Mouse (Mus musculus): ENCODE measurements at regions not wholly inside any gene's neighbourhood (a gene's known extent, or its start where the extent isn't known, plus 50 kb on each side); places are given as distances from the start of the nearest gene placed in this dataset.

GRCm38 (mm10) chr10:15243460-15243859 lies 525.4 kb upstream of the Gje1 start:
- Histone ChIP-seq H3K27me3 (ENCODE audit: control insufficient read depth, insufficient read depth, low read length) (no peaks in the 10 kb centered on the region), H3K4me3 (ENCODE audit: control insufficient read depth, insufficient read depth, low read length) (no peak overlapping the region), H3K36me3 (ENCODE audit: control insufficient read depth, insufficient read depth, low read length) (no peaks in the 10 kb centered on the region), H3K4me1 (replicated peaks; ENCODE audit: control insufficient read depth, insufficient read depth, low read length) (no peaks in the 10 kb centered on the region), H3K27ac (ENCODE audit: control insufficient read depth, insufficient read depth, low read length) (no peak overlapping the region)
- DNase-seq, result no peak
- TF ChIP-seq POLR2A (IDR thresholded peaks at IDR 0.05; ENCODE audit: control insufficient read depth, extremely low read depth, insufficient read depth, low read length, poor library complexity) (no peak), CTCF (IDR thresholded peaks at IDR 0.05; ENCODE audit: borderline replicate concordance, control insufficient read depth, extremely low read depth, insufficient read depth, low read length, poor library complexity) (no peak)
- WGBS, result 76% methylated on average over 2 of the region's 2 CpGs

GRCm38 (mm10) chr10:15218883-15219282 lies 500.9 kb upstream of the Gje1 start:
- no peak for TF ChIP-seq CTCF (IDR thresholded peaks at IDR 0.05; ENCODE audit: borderline replicate concordance, control insufficient read depth, extremely low read depth, insufficient read depth, low read length, poor library complexity)
- no peak for TF ChIP-seq POLR2A (IDR thresholded peaks at IDR 0.05; ENCODE audit: control insufficient read depth, extremely low read depth, insufficient read depth, low read length, poor library complexity)
- DNase-seq, result no peak

GRCm38 (mm10) chr10:15179585-15179984 lies 461.6 kb upstream of the Gje1 start:
- no peaks in the 10 kb centered on the region for H3K27me3 ChIP-seq (ENCODE audit: control insufficient read depth, insufficient read depth, low read length)
- WGBS, result 91% methylated on average over 6 of the region's 6 CpGs
- H3K4me3 ChIP-seq (ENCODE audit: control insufficient read depth, insufficient read depth, low read length), result no peak overlapping the region
- no peak for DNase-seq
- no peak overlapping the region for H3K27ac ChIP-seq (ENCODE audit: control insufficient read depth, insufficient read depth, low read length)
- H3K36me3 ChIP-seq (ENCODE audit: control insufficient read depth, insufficient read depth, low read length), result no peaks in the 10 kb centered on the region
- TF ChIP-seq CTCF (IDR thresholded peaks at IDR 0.05; ENCODE audit: borderline replicate concordance, control insufficient read depth, extremely low read depth, insufficient read depth, low read length, poor library complexity) (no peak), POLR2A (IDR thresholded peaks at IDR 0.05; ENCODE audit: control insufficient read depth, extremely low read depth, insufficient read depth, low read length, poor library complexity) (no peak)
- no peaks in the 10 kb centered on the region for H3K4me1 ChIP-seq (replicated peaks; ENCODE audit: control insufficient read depth, insufficient read depth, low read length)

More at GRCm38 (mm10) chr10:15218883-15219282, 500.9 kb upstream of the Gje1 start:
- Histone ChIP-seq H3K4me3 (ENCODE audit: control insufficient read depth, insufficient read depth, low read length) (no peak overlapping the region), H3K4me1 (replicated peaks; ENCODE audit: control insufficient read depth, insufficient read depth, low read length) (no peaks in the 10 kb centered on the region), H3K36me3 (ENCODE audit: control insufficient read depth, insufficient read depth, low read length) (no peaks in the 10 kb centered on the region), H3K27ac (ENCODE audit: control insufficient read depth, insufficient read depth, low read length) (no peak overlapping the region), H3K27me3 (ENCODE audit: control insufficient read depth, insufficient read depth, low read length) (no peaks in the 10 kb centered on the region)
- 92% methylated on average over 3 of the region's 3 CpGs for WGBS

GRCm38 (mm10) chr10:15174421-15174820 lies 456.4 kb upstream of the Gje1 start:
- TF ChIP-seq CTCF (IDR thresholded peaks at IDR 0.05; ENCODE audit: borderline replicate concordance, control insufficient read depth, extremely low read depth, insufficient read depth, low read length, poor library complexity), result no peak
- TF ChIP-seq POLR2A (IDR thresholded peaks at IDR 0.05; ENCODE audit: control insufficient read depth, extremely low read depth, insufficient read depth, low read length, poor library complexity), result no peak
- Histone ChIP-seq H3K4me3 (ENCODE audit: control insufficient read depth, insufficient read depth, low read length) (no peak overlapping the region), H3K36me3 (ENCODE audit: control insufficient read depth, insufficient read depth, low read length) (no peaks in the 10 kb centered on the region), H3K4me1 (replicated peaks; ENCODE audit: control insufficient read depth, insufficient read depth, low read length) (no peaks in the 10 kb centered on the region), H3K27me3 (ENCODE audit: control insufficient read depth, insufficient read depth, low read length) (no peaks in the 10 kb centered on the region), H3K27ac (ENCODE audit: control insufficient read depth, insufficient read depth, low read length) (no peak overlapping the region)
- 90% methylated on average over 1 of the region's 1 CpGs for WGBS
- no peak for DNase-seq

GRCm38 (mm10) chr10:15172558-15172957 lies 454.5 kb upstream of the Gje1 start:
- TF ChIP-seq POLR2A (IDR thresholded peaks at IDR 0.05; ENCODE audit: control insufficient read depth, extremely low read depth, insufficient read depth, low read length, poor library complexity), result no peak
- no peak for TF ChIP-seq CTCF (IDR thresholded peaks at IDR 0.05; ENCODE audit: borderline replicate concordance, control insufficient read depth, extremely low read depth, insufficient read depth, low read length, poor library complexity)
- WGBS, result 83% methylated on average over 1 of the region's 1 CpGs
- DNase-seq, result no peak
- Histone ChIP-seq H3K4me1 (replicated peaks; ENCODE audit: control insufficient read depth, insufficient read depth, low read length) (no peaks in the 10 kb centered on the region), H3K4me3 (ENCODE audit: control insufficient read depth, insufficient read depth, low read length) (no peak overlapping the region), H3K27ac (ENCODE audit: control insufficient read depth, insufficient read depth, low read length) (no peak overlapping the region), H3K27me3 (ENCODE audit: control insufficient read depth, insufficient read depth, low read length) (no peaks in the 10 kb centered on the region), H3K36me3 (ENCODE audit: control insufficient read depth, insufficient read depth, low read length) (no peaks in the 10 kb centered on the region)

- Histone ChIP-seq H3K4me1 (replicated peaks; ENCODE audit: control insufficient read depth, insufficient read depth, low read length) (no peaks in the 10 kb centered on the region), H3K4me3 (ENCODE audit: control insufficient read depth, insufficient read depth, low read length) (no peak overlapping the region), H3K27ac (ENCODE audit: control insufficient read depth, insufficient read depth, low read length) (no peak overlapping the region), H3K27me3 (ENCODE audit: control insufficient read depth, insufficient read depth, low read length) (no peaks in the 10 kb centered on the region), H3K36me3 (ENCODE audit: control insufficient read depth, insufficient read depth, low read length) (no peaks in the 10 kb centered on the region)
- DNase-seq, result no peak
- TF ChIP-seq CTCF (IDR thresholded peaks at IDR 0.05; ENCODE audit: borderline replicate concordance, control insufficient read depth, extremely low read depth, insufficient read depth, low read length, poor library complexity), result no peak
- no peak for TF ChIP-seq POLR2A (IDR thresholded peaks at IDR 0.05; ENCODE audit: control insufficient read depth, extremely low read depth, insufficient read depth, low read length, poor library complexity)
- 84% methylated on average over 2 of the region's 2 CpGs for WGBS
Observed at GRCm38 (mm10) chr10:15140703-15141102, 422.7 kb upstream of the Gje1 start.

Data from thymus, adult 2 months (tissue).